Mouse (Mus musculus): ENCODE measurements at regions not wholly inside any gene's neighbourhood (a gene's known extent, or its start where the extent isn't known, plus 50 kb on each side); places are given as distances from the start of the nearest gene placed in this dataset.

DNA sequence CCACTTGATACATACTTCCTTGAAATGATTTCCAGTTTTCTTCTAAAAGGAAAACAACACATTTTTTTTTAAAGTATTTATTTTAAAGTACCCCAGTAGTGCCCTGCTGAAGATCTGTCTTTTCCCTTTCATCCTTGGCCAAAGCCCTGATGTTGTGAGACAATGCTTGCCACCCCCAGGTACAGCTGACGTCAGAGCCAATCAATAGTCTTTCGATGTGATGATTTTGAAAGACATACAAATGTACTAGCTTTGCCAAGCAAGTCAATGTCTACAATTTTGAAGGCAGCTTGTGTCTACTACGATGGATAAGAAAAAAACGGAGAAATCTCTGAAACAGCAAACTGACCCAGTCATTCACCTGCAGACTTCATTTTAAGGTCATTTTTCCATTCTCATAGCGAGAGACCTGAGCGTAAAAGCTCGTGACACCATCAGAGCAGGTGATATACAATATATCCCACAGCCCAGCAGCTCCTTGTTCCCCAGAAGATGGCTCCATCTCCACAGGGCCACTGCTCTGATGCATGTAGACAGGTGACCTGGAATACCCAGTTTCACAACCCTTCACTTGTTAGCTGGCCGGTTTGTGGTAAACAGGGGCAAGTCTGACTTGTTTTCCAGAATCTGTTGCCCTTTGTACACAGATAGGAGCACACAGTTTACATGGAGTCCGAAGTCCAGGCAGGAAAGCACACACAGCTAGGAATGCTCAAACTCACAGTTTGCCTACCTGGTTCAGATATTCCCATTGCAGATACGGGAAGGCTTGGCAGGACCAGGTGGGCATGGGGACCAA is 129.0 kb downstream of the Irs2 start:
- no peak for TF ChIP-seq CTCF (IDR thresholded peaks at IDR 0.05; ENCODE audit: insufficient read depth, low read depth, low read length)
- no peak for TF ChIP-seq POLR2A (IDR thresholded peaks at IDR 0.05; ENCODE audit: insufficient read depth, low read depth, low read length)
